Mouse (Mus musculus): ENCODE results near the gene Tmem230. TPM values are rescaled to one million over a fixed set of nuclear protein-coding genes. Genes with fewer than 3 reads are reported as not detected.

The Tmem230 gene
- total RNA-seq (2023), result 10 to 100 TPM; 26.5 to 30.0 TPM

DNA sequence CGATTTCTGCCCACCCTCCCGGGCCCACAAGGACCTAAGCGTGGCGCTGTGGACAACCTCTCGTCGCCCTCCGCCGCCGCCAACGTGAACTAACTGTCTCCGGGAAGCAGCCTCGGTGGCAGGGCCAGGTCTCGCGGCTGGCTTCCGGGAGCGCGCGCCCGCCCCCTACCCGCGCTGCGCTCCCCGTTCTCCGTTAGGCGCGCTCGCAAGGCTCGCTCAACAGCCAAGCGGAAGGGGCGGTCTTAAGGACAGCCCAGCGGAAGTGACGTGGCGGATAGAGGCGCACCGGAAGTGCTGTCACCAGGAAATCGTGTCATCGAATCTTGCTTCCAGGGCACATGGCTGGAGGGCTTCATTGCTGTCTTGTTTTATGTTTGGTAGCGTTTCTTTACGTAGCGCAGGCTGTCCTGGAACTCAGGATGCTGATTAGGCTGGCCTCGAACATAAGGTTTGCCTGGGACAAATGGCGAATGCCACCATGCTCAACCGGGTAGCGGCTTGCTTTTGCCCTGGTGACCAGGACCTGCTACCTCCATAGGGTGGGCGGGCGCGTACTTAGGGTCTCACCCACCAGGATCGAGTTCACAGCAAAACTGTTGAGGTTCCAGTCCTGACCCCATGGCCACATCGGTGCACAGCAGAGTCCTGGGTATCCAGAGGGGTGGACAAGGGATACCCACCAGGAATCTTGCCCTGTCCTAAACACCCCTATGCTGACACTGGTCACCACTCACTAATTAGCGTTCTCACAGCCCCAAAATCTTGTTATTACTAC lies at the start of gene Tmem230:
Gene Tmem230 (minus strand): TSS at position 269 of the 775 bp plus-strand sequence.

DNA sequence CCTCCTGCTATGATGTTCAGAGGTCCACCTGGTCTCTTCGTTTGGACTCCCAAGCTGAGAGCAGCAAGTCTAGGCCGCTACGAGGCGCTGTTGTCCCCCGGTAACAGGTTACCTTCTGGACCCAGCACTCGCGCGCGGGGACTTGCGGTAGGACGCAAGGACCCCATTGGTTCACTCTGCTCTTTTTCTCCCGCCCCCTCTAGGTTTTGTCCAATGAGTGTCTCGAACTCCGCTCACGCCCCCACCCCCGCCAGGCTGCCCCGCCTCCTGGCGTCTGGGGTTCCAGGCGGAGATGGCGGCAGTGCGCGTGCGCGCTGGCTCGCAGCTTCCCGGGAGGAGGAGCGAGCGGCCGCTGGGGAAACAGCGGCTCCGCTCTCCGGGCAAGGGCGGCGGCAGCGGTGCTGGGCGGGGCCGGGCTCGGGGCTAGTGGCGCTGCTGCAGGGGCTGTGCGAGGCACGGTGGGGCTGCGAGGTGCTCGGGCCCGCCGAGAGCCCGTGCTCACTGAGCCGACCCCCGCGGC lies 15.3 kb upstream of the Tmem230 start, which contains the start of gene Cds2:
Gene Cds2 (plus strand): TSS at position 270 of the 520 bp plus-strand sequence.

DNA sequence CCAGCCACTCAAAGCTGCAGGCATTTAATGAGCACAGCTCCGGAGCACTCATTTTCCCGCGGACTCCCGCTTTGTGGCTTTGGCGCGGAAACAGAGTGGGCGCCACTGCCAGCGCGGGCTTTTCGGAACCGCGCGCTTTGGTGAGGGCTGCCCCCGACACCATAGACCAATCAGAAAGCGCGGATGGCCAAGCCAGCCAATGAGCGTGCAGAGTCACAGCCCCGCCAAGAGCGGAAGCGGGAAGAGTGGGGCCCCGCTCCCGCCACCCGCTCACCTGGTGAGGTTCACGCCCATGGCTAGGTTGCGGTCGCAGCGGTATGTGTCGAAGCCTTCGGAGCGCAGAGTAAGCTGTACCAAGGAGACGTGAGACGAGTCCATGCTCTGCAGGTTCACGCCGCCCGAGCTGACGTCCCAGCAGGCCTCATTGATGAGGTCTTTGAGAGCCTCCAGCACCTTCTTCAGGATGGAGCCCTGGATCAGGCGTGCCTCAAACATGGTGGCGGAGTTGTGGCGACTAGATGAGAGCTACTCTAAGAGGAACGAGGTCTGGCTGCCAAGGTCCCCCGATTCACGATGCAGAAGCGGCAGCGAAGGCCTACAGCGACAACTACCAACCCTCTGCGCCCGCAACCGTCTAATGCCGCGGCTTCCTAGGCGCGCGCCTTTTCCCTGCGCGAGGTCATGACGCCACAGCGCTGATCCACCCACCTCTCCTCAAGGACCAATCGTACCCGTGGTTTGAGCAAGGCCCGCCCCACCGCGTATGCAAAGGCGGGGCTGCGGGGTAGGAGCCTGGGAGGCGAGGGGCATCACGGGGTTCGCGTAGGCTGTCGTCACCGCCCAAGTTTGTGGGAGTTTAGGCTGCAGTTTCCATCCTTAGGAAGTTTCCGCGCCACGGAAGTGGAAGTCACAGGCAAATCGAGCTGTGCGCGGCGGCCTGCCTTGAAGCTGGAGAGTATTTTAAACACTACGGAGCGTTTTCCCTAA lies 5.2 kb upstream of the Tmem230 start, which contains the start of gene Pcna:
Gene Pcna (minus strand): TSS at position 773 of the 987 bp plus-strand sequence.

Other genes starting within 250 kb of the Tmem230 start
- 10 to 100 TPM; 79.5 to 93.2 TPM for gene Rassf2, start 217.5 kb downstream of the Tmem230 start, total RNA-seq (2023)
- gene Slc23a2, start 102.7 kb downstream of the Tmem230 start, total RNA-seq (2023), result 10 to 100 TPM; 24.4 to 30.7 TPM
- 100 to 1,000 TPM; 180 to 207 TPM for gene Pcna, start 5.5 kb upstream of the Tmem230 start, total RNA-seq (2023)
- 10 to 100 TPM; 47.5 to 53.0 TPM for gene Cds2, start 15.3 kb upstream of the Tmem230 start, total RNA-seq (2023)
- gene Prokr2, start 137.6 kb upstream of the Tmem230 start, total RNA-seq (2023), result not detected

Measured in monocyte, adult 59 days (primary cell).